Mouse (Mus musculus): ENCODE data around the gene Fdx1. TPM values are rescaled to one million over a fixed set of nuclear protein-coding genes. Genes with fewer than 3 reads are reported as not detected.
A peak's percentile ranks its signal among the peaks of the same experiment; 100 is the strongest.

The Fdx1 gene
- 103 and 108 TPM in 2 replicates for polyA plus RNA-seq (2014; fragmentation: Nextera tagmentation; extraction: Ambion mirVana)

DNA sequence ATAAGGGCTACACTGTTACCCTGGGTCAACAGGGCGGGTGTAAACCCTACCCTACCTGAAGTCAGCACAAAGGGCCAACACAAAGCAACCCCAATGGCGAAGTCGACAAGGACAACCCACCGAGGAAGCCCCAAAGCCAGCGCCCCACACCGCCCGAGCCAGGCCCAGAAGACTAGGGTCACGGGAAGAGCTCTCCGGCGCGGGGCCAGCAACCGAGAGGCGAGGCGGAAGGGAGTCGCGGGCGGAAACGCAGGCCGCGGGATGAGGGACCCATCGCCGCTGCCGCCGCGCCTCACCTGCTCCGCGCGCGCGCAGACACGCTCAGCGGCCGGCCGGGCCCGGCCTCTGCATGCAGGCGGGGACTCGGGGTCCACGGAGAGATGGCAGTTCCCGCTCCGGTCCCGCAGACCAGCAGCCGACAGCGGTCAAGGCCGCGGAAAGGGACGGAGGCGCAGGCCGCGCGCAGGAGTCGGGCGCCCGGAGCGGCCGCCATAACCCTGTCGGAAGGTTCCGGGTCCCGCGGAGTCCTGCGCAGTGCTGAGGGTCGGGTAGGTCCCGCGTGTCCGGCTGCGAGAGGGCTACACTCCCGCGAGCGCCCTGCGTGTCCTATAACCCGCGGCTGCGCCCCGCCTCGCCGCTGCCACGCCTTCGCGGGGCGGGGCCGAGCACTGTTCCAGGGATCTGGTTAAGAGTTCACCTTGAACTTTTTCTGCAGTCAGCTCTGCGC is at the start of gene Fdx1:
Fdx1 (minus strand) TSS at position 582 of the 727 bp plus-strand sequence.
- under 1% methylated on average over 81 of the region's 81 CpGs for WGBS
- H3K36me3 ChIP-seq (ENCODE audit: control insufficient read depth, insufficient read depth, low read length): no peaks in the 10 kb centered on the region

DNA sequence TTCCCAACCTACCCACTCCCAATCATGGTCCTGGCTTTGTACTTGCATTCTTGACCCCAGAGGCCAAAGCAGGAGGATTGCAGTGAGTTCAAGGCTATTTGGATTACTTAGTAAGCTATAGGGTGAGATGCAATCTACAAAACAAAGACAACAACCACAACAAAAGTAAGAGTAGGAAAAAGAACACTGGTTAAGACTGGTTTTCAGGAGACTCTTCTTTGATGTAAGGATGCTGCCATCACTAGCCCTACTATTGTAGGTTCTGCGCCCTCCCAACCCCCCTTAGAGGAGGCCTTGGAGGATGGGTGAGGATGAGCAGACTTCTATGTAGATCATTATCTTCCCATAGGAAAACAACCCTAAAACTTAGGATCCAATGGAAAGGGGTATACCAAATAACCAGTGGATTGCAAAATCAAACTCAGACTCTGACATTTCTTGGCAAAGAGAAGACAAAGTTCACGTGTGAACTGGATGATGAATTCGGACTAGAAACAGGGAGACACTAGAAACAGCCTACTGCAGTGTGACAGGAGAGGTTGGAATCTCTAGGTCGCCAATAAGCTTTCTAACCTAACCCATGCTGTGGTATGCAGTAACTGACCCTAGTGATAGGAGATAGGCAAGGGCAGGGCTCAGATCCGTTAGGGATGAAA is 49.6 kb upstream of the Fdx1 start:
- no peak overlapping the region for H3K27ac ChIP-seq (replicated peaks in 1 of 2; ENCODE audit: control insufficient read depth in 1 of 2, insufficient read depth in 1 of 2, low read depth in 2 of 2, low read length in 2 of 2)
- no peaks in the 10 kb centered on the region for H3K4me1 ChIP-seq (ENCODE audit: control insufficient read depth in 2 of 2, insufficient read depth in 2 of 2, low read length in 2 of 2)
- no peaks in the 10 kb centered on the region for H3K9me3 ChIP-seq (ENCODE audit: control insufficient read depth, low read length)
- H3K9ac ChIP-seq (ENCODE audit: low read length): no peak overlapping the region
- H3K4me3 ChIP-seq (ENCODE audit: control insufficient read depth in 1 of 2, insufficient read depth in 1 of 2, low read depth in 1 of 2, low read length in 2 of 2): no peak overlapping the region
- 61% methylated on average over 5 of the region's 5 CpGs for WGBS
- no peak for ATAC-seq (ENCODE audit: insufficient number of reproducible peaks, insufficient read depth, low FRiP score, low read depth)
- H3K36me3 ChIP-seq (ENCODE audit: control insufficient read depth, insufficient read depth, low read length): no peaks in the 10 kb centered on the region
- no peaks in the 10 kb centered on the region for H3K27me3 ChIP-seq (ENCODE audit: control insufficient read depth, insufficient read depth, low read length)
- no peak overlapping the region for H3K4me2 ChIP-seq (ENCODE audit: low read length)

More for the DNA sequence above, at the start of gene Fdx1:
- H3K4me3 ChIP-seq (ENCODE audit: control insufficient read depth in 1 of 2, insufficient read depth in 1 of 2, low read depth in 1 of 2, low read length in 2 of 2): peak within 1 kb of the TSS; percentile 91 to 92
- no peaks in the 10 kb centered on the region for H3K27me3 ChIP-seq (ENCODE audit: control insufficient read depth, insufficient read depth, low read length)
- peaks cover 5 to 25% of the 10 kb centered on the region in 2 experiments for H3K4me1 ChIP-seq (ENCODE audit: control insufficient read depth in 2 of 2, insufficient read depth in 2 of 2, low read length in 2 of 2)
- peak within 1 kb of the TSS; percentile 84 to 90 for H3K27ac ChIP-seq (replicated peaks in 1 of 2; ENCODE audit: control insufficient read depth in 1 of 2, insufficient read depth in 1 of 2, low read depth in 2 of 2, low read length in 2 of 2)
- peak; percentile 90 for ATAC-seq (ENCODE audit: insufficient number of reproducible peaks, insufficient read depth, low FRiP score, low read depth)
- H3K9me3 ChIP-seq (ENCODE audit: control insufficient read depth, low read length): 0 out of 2 replicates have a peak, but pooled peaks cover 3% of the 10 kb centered on the region
- peak within 1 kb of the TSS; percentile 76 for H3K4me2 ChIP-seq (ENCODE audit: low read length)
- H3K9ac ChIP-seq (ENCODE audit: low read length): peak within 1 kb of the TSS; percentile 94

GRCm38 (mm10) chr9:52012311-52012710 is 49.0 kb upstream of the Fdx1 start:
- no peak overlapping the region for H3K4me2 ChIP-seq (ENCODE audit: low read length)
- H3K27ac ChIP-seq (replicated peaks in 1 of 2; ENCODE audit: control insufficient read depth in 1 of 2, insufficient read depth in 1 of 2, low read depth in 2 of 2, low read length in 2 of 2): no peak overlapping the region
- no peaks in the 10 kb centered on the region for H3K4me1 ChIP-seq (ENCODE audit: control insufficient read depth in 2 of 2, insufficient read depth in 2 of 2, low read length in 2 of 2)
- H3K27me3 ChIP-seq (ENCODE audit: control insufficient read depth, insufficient read depth, low read length): no peaks in the 10 kb centered on the region
- 93% methylated on average over 1 of the region's 1 CpGs for WGBS
- H3K4me3 ChIP-seq (ENCODE audit: control insufficient read depth in 1 of 2, insufficient read depth in 1 of 2, low read depth in 1 of 2, low read length in 2 of 2): no peak overlapping the region
- H3K36me3 ChIP-seq (ENCODE audit: control insufficient read depth, insufficient read depth, low read length): no peaks in the 10 kb centered on the region
- H3K9ac ChIP-seq (ENCODE audit: low read length): no peak overlapping the region
- no peaks in the 10 kb centered on the region for H3K9me3 ChIP-seq (ENCODE audit: control insufficient read depth, low read length)
- no peak for ATAC-seq (ENCODE audit: insufficient number of reproducible peaks, insufficient read depth, low FRiP score, low read depth)

DNA sequence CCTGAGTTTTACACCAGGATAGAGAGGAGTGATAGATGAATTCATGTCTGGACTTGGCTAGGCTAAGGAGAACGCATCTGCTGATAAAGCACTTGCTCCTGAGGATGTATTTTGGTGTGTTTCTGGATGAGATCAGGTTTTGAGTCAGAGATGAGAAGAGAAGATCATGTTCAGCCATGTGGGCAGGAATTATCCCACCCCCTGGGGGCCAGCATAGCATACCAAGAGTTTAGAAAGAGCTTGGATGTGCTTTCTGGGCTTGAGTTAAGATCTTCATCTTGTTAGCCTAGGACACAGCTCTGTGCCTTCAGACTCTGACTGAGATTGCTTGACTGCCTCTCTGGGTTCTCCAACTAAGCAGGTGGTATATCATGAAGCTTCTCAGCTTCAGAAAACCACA is 45.2 kb upstream of the Fdx1 start:
- Histone ChIP-seq H3K4me2 (ENCODE audit: low read length) (no peak overlapping the region), H3K36me3 (ENCODE audit: control insufficient read depth, insufficient read depth, low read length) (no peaks in the 10 kb centered on the region), H3K27me3 (ENCODE audit: control insufficient read depth, insufficient read depth, low read length) (no peaks in the 10 kb centered on the region), H3K4me1 (ENCODE audit: control insufficient read depth in 2 of 2, insufficient read depth in 2 of 2, low read length in 2 of 2) (no peaks in the 10 kb centered on the region), H3K4me3 (ENCODE audit: control insufficient read depth in 1 of 2, insufficient read depth in 1 of 2, low read depth in 1 of 2, low read length in 2 of 2) (no peak overlapping the region), H3K9me3 (ENCODE audit: control insufficient read depth, low read length) (no peaks in the 10 kb centered on the region), H3K27ac (replicated peaks in 1 of 2; ENCODE audit: control insufficient read depth in 1 of 2, insufficient read depth in 1 of 2, low read depth in 2 of 2, low read length in 2 of 2) (no peak overlapping the region), H3K9ac (ENCODE audit: low read length) (no peak overlapping the region)
- WGBS: 69% methylated on average over 1 of the region's 1 CpGs
- ATAC-seq (ENCODE audit: insufficient number of reproducible peaks, insufficient read depth, low FRiP score, low read depth): no peak

DNA sequence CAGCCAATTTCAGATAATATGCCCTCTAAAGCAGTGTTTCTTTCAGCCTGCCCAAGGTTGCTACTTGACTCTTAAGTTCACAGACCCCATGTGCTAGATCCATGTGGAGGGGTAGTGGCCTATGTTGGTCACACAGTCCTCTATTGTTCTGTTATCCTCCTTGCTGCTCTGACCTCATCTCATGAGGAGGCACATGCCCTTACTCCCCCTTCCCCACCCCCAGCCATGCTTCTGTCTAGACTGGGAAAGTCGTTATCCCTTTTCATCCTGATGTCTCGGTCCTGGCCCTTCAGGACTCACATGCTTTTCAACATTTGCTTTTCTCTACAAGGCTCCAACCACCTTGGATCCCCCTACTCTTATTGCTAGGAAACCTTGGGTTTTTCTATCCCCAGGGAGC is 44.0 kb upstream of the Fdx1 start:
- no peak overlapping the region for H3K27ac ChIP-seq (replicated peaks in 1 of 2; ENCODE audit: control insufficient read depth in 1 of 2, insufficient read depth in 1 of 2, low read depth in 2 of 2, low read length in 2 of 2)
- 37% methylated on average over 2 of the region's 2 CpGs for WGBS
- ATAC-seq (ENCODE audit: insufficient number of reproducible peaks, insufficient read depth, low FRiP score, low read depth): no peak

GRCm38 (mm10) chr9:52003501-52003900 is 40.1 kb upstream of the Fdx1 start:
- H3K4me2 ChIP-seq (ENCODE audit: low read length): no peak overlapping the region
- H3K36me3 ChIP-seq (ENCODE audit: control insufficient read depth, insufficient read depth, low read length): no peaks in the 10 kb centered on the region
- 23% methylated on average over 4 of the region's 4 CpGs for WGBS

More for the DNA sequence above, 44.0 kb upstream of the Fdx1 start:
- Histone ChIP-seq H3K36me3 (ENCODE audit: control insufficient read depth, insufficient read depth, low read length) (no peaks in the 10 kb centered on the region), H3K9me3 (ENCODE audit: control insufficient read depth, low read length) (no peaks in the 10 kb centered on the region), H3K27me3 (ENCODE audit: control insufficient read depth, insufficient read depth, low read length) (no peaks in the 10 kb centered on the region), H3K4me1 (ENCODE audit: control insufficient read depth in 2 of 2, insufficient read depth in 2 of 2, low read length in 2 of 2) (no peaks in the 10 kb centered on the region), H3K4me3 (ENCODE audit: control insufficient read depth in 1 of 2, insufficient read depth in 1 of 2, low read depth in 1 of 2, low read length in 2 of 2) (no peak overlapping the region), H3K9ac (ENCODE audit: low read length) (no peak overlapping the region), H3K4me2 (ENCODE audit: low read length) (no peak overlapping the region)

DNA sequence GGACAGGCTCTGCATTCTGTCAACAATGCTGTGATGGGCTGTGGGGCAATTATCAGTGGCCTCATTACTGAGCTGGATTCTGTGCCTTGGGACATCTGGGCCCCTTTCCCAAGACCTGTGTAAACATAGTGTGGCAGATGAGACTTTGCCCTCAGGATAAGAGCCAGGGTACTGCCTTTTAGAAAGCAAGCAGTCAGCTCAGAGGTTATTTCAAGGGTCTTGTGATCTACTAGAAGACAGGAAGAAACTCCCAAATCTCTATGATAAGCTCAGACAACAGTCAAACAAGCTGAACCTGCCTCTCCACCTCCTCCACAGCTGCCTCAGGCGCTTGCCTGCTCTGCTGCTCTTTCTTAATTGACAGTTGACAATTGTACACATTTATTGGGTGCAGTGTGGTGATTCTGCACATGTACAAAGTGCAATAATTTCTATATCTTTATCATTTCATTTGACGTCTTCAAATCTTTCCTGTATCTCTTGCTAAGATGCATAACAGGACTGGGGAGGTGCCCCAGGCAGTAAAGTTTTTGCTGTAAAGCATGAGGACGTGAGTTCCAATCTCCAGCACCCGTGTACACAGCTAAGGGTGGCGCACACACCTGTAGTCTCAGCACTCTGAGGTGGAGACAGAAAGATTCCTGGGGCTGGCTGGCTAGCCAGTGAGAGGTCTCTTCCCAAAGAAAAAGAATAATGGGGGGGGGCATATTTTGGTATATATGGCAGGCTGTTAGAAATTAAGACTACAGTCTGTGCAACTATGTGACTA is 32.2 kb upstream of the Fdx1 start:
- 47% methylated on average over 5 of the region's 5 CpGs for WGBS
- H3K4me2 ChIP-seq (ENCODE audit: low read length): no peak overlapping the region

More at GRCm38 (mm10) chr9:52003501-52003900, 40.1 kb upstream of the Fdx1 start:
- ATAC-seq (ENCODE audit: insufficient number of reproducible peaks, insufficient read depth, low FRiP score, low read depth): no peak
- no peak overlapping the region for H3K9ac ChIP-seq (ENCODE audit: low read length)
- H3K4me3 ChIP-seq (ENCODE audit: control insufficient read depth in 1 of 2, insufficient read depth in 1 of 2, low read depth in 1 of 2, low read length in 2 of 2): no peak overlapping the region
- H3K27me3 ChIP-seq (ENCODE audit: control insufficient read depth, insufficient read depth, low read length): no peaks in the 10 kb centered on the region
- no peak overlapping the region for H3K27ac ChIP-seq (replicated peaks in 1 of 2; ENCODE audit: control insufficient read depth in 1 of 2, insufficient read depth in 1 of 2, low read depth in 2 of 2, low read length in 2 of 2)
- H3K9me3 ChIP-seq (ENCODE audit: control insufficient read depth, low read length): peaks cover 3% of the 10 kb centered on the region; the same call in 1 of the 2 replicates
- H3K4me1 ChIP-seq (ENCODE audit: control insufficient read depth in 2 of 2, insufficient read depth in 2 of 2, low read length in 2 of 2): no peaks in the 10 kb centered on the region

More for the DNA sequence above, 32.2 kb upstream of the Fdx1 start:
- peak; percentile 86 for ATAC-seq (ENCODE audit: insufficient number of reproducible peaks, insufficient read depth, low FRiP score, low read depth)
- Histone ChIP-seq H3K9ac (ENCODE audit: low read length) (no peak overlapping the region), H3K36me3 (ENCODE audit: control insufficient read depth, insufficient read depth, low read length) (no peaks in the 10 kb centered on the region), H3K27me3 (ENCODE audit: control insufficient read depth, insufficient read depth, low read length) (no peaks in the 10 kb centered on the region), H3K27ac (replicated peaks in 1 of 2; ENCODE audit: control insufficient read depth in 1 of 2, insufficient read depth in 1 of 2, low read depth in 2 of 2, low read length in 2 of 2) (peak overlapping the region in 1 of 2 experiments; percentile 15; a peak in 1 of 4 replicates), H3K4me3 (ENCODE audit: control insufficient read depth in 1 of 2, insufficient read depth in 1 of 2, low read depth in 1 of 2, low read length in 2 of 2) (no peak overlapping the region), H3K4me1 (ENCODE audit: control insufficient read depth in 2 of 2, insufficient read depth in 2 of 2, low read length in 2 of 2) (0 out of 4 replicates have a peak, but pooled peaks cover 0 to 6% of the 10 kb centered on the region in 2 experiments), H3K9me3 (ENCODE audit: control insufficient read depth, low read length) (peaks cover 7% of the 10 kb centered on the region; the same call in 1 of the 2 replicates)

Data from heart, embryonic 14.5 days (tissue).